Mouse (Mus musculus) midbrain, embryonic 15.5 days (tissue): ENCODE measurements at regions not wholly inside any gene's neighbourhood (a gene's known extent, or its start where the extent isn't known, plus 50 kb on each side); places are given as distances from the start of the nearest gene placed in this dataset.

Experiments used
- ATAC-seq: fragments of 200-750 bp; cut with Nextera tagmentation; replicated peaks from 2 replicates; pipeline ENCODE4 v1.8.0; 2017; ENCODE audit warnings: moderate TSS enrichment
- H3K27ac ChIP-seq: fragments of 300-500 bp; sonication (generic); 2 replicates; pipeline ENCODE4 v1.5.1; 2015; ENCODE audit warnings: mild to moderate bottlenecking, inconsistent platforms
- H3K27me3 ChIP-seq: fragments of 300-500 bp; sonication (generic); replicated peaks from 2 replicates; pipeline ENCODE4 v1.6.1; 2015; ENCODE audit warnings: inconsistent platforms
- H3K36me3 ChIP-seq: fragments of 300-500 bp; sonication (generic); replicated peaks from 2 replicates; pipeline ENCODE4 v1.6.1; 2015; ENCODE audit warnings: inconsistent platforms
- H3K4me1 ChIP-seq: fragments of 300-500 bp; sonication (generic); 2 replicates; pipeline ENCODE4 v1.6.1; 2015; ENCODE audit warnings: inconsistent platforms
- H3K4me2 ChIP-seq: fragments of 300-500 bp; sonication (generic); 2 replicates; pipeline ENCODE4 v1.6.1; 2015; ENCODE audit warnings: inconsistent platforms, mild to moderate bottlenecking, moderate library complexity
- H3K4me3 ChIP-seq: fragments of 300-500 bp; sonication (generic); 2 replicates; pipeline ENCODE4 v1.5.1; 2015; ENCODE audit warnings: mild to moderate bottlenecking, inconsistent platforms
- H3K9ac ChIP-seq: fragments of 300-500 bp; sonication (generic); 2 replicates; pipeline ENCODE4 v1.6.1; 2015; ENCODE audit warnings: mild to moderate bottlenecking, inconsistent platforms
- H3K9me3 ChIP-seq: fragments of 300-500 bp; sonication (generic); 2 replicates; pipeline ENCODE4 v1.6.1; 2016; ENCODE audit warnings: inconsistent platforms
- WGBS: fragments of 180-500 bp; shearing (Covaris S2); methylation state at CpG from one replicate; pipeline ENCODE4 v1.1.7; 2015; ENCODE audit warnings: mixed read lengths; 5-methylcytosine and 5-hydroxymethylcytosine counted together

DNA sequence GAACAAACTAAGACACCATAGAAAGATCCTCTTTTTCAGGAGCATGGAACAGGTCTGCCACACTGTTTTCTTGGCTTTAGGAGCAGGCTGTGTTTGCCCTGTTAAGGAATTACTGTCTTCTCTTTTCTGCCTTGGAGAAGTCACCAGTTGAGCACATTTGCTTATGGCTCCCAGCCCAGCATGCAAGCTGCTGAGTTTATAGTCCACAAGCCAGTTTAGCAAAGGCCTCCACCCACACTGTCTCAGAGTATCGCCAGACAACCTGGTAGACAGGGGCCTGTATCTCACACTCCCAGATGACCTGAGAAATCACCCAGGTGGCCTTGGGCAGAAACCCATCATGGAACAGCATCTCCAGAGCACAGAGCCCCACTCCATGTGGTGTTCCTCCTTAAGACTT is 322.1 kb downstream of the Prdm2 start:
- no peak overlapping the region for H3K4me2 ChIP-seq
- H3K36me3 ChIP-seq: no peaks in the 10 kb centered on the region
- no peaks in the 10 kb centered on the region for H3K9me3 ChIP-seq
- no peaks in the 10 kb centered on the region for H3K27me3 ChIP-seq
- no peak overlapping the region for H3K4me3 ChIP-seq
- no peak for ATAC-seq
- no peak overlapping the region for H3K9ac ChIP-seq
- peaks cover 6% of the 10 kb centered on the region; the same call in 1 of the 2 replicates for H3K4me1 ChIP-seq
- no peak overlapping the region for H3K27ac ChIP-seq
- 91% methylated on average over 1 of the region's 1 CpGs for WGBS

GRCm38 (mm10) chr4:142888891-142889290 is 323.9 kb downstream of the Prdm2 start:
- H3K9me3 ChIP-seq: no peaks in the 10 kb centered on the region
- WGBS: 82% methylated on average over 4 of the region's 4 CpGs
- no peak overlapping the region for H3K4me3 ChIP-seq
- H3K27ac ChIP-seq: no peak overlapping the region
- no peak for ATAC-seq
- H3K36me3 ChIP-seq: no peaks in the 10 kb centered on the region
- H3K27me3 ChIP-seq: no peaks in the 10 kb centered on the region
- H3K4me1 ChIP-seq: peaks cover 6% of the 10 kb centered on the region; the same call in 1 of the 2 replicates
- no peak overlapping the region for H3K4me2 ChIP-seq
- no peak overlapping the region for H3K9ac ChIP-seq

GRCm38 (mm10) chr4:142887876-142888275 is 324.9 kb downstream of the Prdm2 start:
- no peaks in the 10 kb centered on the region for H3K9me3 ChIP-seq
- no peak overlapping the region for H3K4me3 ChIP-seq
- 77% methylated on average over 6 of the region's 6 CpGs for WGBS
- no peak for ATAC-seq
- no peaks in the 10 kb centered on the region for H3K27me3 ChIP-seq
- H3K9ac ChIP-seq: no peak overlapping the region
- no peak overlapping the region for H3K4me2 ChIP-seq
- no peaks in the 10 kb centered on the region for H3K36me3 ChIP-seq
- peaks cover 6% of the 10 kb centered on the region; the same call in 1 of the 2 replicates for H3K4me1 ChIP-seq
- no peak overlapping the region for H3K27ac ChIP-seq

DNA sequence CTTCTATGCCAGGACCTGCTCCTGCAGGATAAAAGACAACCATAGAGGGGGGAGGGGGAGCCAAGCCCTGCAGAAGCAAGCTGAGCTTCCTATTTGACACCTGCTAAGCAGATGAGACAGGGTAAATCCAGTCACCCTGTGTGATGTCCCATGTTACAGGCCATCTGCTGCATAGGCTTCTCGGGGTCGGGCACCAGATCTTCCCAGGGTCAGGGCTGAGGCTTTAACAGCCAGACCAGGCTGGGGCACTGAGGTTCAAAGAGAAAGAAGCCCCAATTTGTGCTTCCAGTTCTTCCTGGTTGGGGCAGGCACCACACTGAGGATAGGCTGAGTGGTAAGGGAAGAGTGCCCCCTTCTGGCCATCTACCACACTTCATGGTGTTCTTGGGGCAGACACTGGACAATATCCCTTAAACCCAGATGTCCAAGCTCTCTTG is 332.5 kb downstream of the Prdm2 start:
- ATAC-seq: peak; percentile 76
- H3K27me3 ChIP-seq: no peaks in the 10 kb centered on the region
- H3K4me2 ChIP-seq: no peak overlapping the region
- WGBS: 0% methylated on average over 2 of the region's 2 CpGs
- H3K9me3 ChIP-seq: no peaks in the 10 kb centered on the region
- H3K4me1 ChIP-seq: peaks cover 7% of the 10 kb centered on the region
- H3K27ac ChIP-seq: 0 out of 2 replicates have a peak overlapping the region, but pooled peaks have one; percentile 38
- no peaks in the 10 kb centered on the region for H3K36me3 ChIP-seq
- H3K9ac ChIP-seq: no peak overlapping the region
- no peak overlapping the region for H3K4me3 ChIP-seq

GRCm38 (mm10) chr4:142876151-142876550 is 336.6 kb downstream of the Prdm2 start:
- 89% methylated on average over 3 of the region's 3 CpGs for WGBS
- no peaks in the 10 kb centered on the region for H3K27me3 ChIP-seq
- no peak for ATAC-seq
- H3K9ac ChIP-seq: no peak overlapping the region
- H3K4me2 ChIP-seq: no peak overlapping the region
- H3K27ac ChIP-seq: no peak overlapping the region
- no peak overlapping the region for H3K4me3 ChIP-seq
- H3K9me3 ChIP-seq: no peaks in the 10 kb centered on the region
- no peaks in the 10 kb centered on the region for H3K36me3 ChIP-seq
- peaks cover 7% of the 10 kb centered on the region for H3K4me1 ChIP-seq

GRCm38 (mm10) chr4:142875105-142875504 is 337.7 kb downstream of the Prdm2 start:
- Histone ChIP-seq H3K4me3 (no peak overlapping the region), H3K4me1 (peaks cover 3% of the 10 kb centered on the region), H3K9ac (no peak overlapping the region), H3K27me3 (no peaks in the 10 kb centered on the region), H3K27ac (no peak overlapping the region), H3K4me2 (no peak overlapping the region), H3K9me3 (no peaks in the 10 kb centered on the region), H3K36me3 (no peaks in the 10 kb centered on the region)
- WGBS: 72% methylated on average over 5 of the region's 5 CpGs
- no peak for ATAC-seq

DNA sequence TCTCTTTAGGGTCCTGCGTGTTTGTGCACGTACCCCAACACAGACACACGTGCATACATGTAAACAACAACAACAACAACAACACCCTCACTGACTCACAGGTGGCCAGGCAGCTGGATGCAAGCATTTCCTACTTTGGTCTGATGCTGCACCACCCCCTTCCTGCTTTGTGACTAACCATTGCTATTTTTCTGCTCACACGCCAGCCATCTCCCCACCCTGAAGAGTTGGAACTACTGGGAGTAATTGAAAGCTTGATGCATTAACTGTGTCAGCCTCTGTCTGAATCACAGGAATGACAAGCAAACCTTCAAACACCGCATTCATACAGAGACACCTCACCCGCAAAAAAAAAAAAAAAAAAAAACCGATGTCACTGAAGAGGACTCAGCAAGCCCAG is 346.5 kb downstream of the Prdm2 start:
- Histone ChIP-seq H3K27me3 (no peaks in the 10 kb centered on the region), H3K4me3 (no peak overlapping the region), H3K4me1 (no peaks in the 10 kb centered on the region), H3K27ac (no peak overlapping the region), H3K36me3 (no peaks in the 10 kb centered on the region), H3K4me2 (no peak overlapping the region), H3K9me3 (no peaks in the 10 kb centered on the region), H3K9ac (no peak overlapping the region)
- WGBS: 79% methylated on average over 7 of the region's 7 CpGs
- no peak for ATAC-seq

DNA sequence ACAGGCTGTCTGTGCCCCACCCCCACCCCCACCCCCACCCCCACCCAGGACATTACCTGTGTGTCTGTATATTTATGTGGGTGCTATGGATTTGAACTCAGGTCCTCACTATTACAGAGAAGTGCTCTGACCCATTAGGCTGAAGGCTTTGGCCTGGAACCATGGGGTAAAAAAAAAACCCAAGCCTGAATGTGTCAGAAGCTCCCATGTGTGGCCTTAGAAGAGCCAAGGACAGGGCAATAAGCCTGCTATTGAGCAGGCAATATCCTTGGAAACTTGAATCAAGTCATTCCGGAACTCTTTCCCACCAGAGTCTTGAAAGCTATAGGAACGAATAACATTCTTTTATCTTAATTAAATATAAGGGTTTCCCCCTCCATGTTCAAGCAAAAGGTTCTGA is 347.2 kb downstream of the Prdm2 start:
- H3K4me1 ChIP-seq: no peaks in the 10 kb centered on the region
- H3K9me3 ChIP-seq: no peaks in the 10 kb centered on the region
- H3K9ac ChIP-seq: no peak overlapping the region
- H3K4me3 ChIP-seq: no peak overlapping the region
- 91% methylated on average over 2 of the region's 2 CpGs for WGBS
- no peak overlapping the region for H3K27ac ChIP-seq
- H3K27me3 ChIP-seq: no peaks in the 10 kb centered on the region
- H3K36me3 ChIP-seq: no peaks in the 10 kb centered on the region
- H3K4me2 ChIP-seq: no peak overlapping the region
- ATAC-seq: no peak

DNA sequence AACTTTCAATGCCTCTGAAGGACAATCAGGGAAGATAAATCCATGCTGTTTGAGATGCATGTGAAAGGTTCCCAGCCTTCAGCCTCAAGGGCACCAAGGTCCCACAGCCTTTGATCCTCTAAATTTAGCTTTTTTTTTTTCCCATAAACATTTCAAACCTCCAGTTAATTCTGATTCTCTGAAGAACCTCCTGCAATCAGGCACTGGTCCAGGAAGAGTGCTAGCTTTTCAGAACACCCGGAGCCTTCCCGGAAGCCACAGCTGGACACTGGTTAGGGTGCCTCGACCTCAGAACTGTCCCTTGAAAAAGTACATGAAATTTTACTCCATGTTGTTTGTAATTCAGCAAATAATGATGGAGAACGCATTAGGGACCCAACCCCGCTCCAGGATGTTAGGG is 348.9 kb downstream of the Prdm2 start:
- H3K27ac ChIP-seq: no peak overlapping the region
- no peaks in the 10 kb centered on the region for H3K9me3 ChIP-seq
- ATAC-seq: no peak
- 82% methylated on average over 5 of the region's 5 CpGs for WGBS
- H3K9ac ChIP-seq: no peak overlapping the region
- no peaks in the 10 kb centered on the region for H3K4me1 ChIP-seq
- no peak overlapping the region for H3K4me3 ChIP-seq
- no peaks in the 10 kb centered on the region for H3K36me3 ChIP-seq
- H3K4me2 ChIP-seq: no peak overlapping the region
- no peaks in the 10 kb centered on the region for H3K27me3 ChIP-seq

- no peak for ATAC-seq
- H3K4me1 ChIP-seq: no peaks in the 10 kb centered on the region
- 87% methylated on average over 3 of the region's 3 CpGs for WGBS
- no peak overlapping the region for H3K9ac ChIP-seq
- no peak overlapping the region for H3K27ac ChIP-seq
- no peak overlapping the region for H3K4me3 ChIP-seq
- no peaks in the 10 kb centered on the region for H3K36me3 ChIP-seq
- no peaks in the 10 kb centered on the region for H3K27me3 ChIP-seq
- no peak overlapping the region for H3K4me2 ChIP-seq
- no peaks in the 10 kb centered on the region for H3K9me3 ChIP-seq
Observed at GRCm38 (mm10) chr4:142860441-142860840, 352.4 kb downstream of the Prdm2 start.

GRCm38 (mm10) chr4:142856626-142857025 is 356.2 kb downstream of the Prdm2 start:
- Histone ChIP-seq H3K36me3 (no peaks in the 10 kb centered on the region), H3K9ac (no peak overlapping the region), H3K27ac (no peak overlapping the region), H3K27me3 (no peaks in the 10 kb centered on the region), H3K9me3 (no peaks in the 10 kb centered on the region), H3K4me3 (no peak overlapping the region), H3K4me2 (no peak overlapping the region), H3K4me1 (no peaks in the 10 kb centered on the region)
- 59% methylated on average over 6 of the region's 6 CpGs for WGBS
- no peak; the same call in 1 of the 2 replicates for ATAC-seq

- Histone ChIP-seq H3K36me3 (no peaks in the 10 kb centered on the region), H3K9ac (no peak overlapping the region), H3K4me3 (no peak overlapping the region), H3K9me3 (no peaks in the 10 kb centered on the region), H3K27me3 (no peaks in the 10 kb centered on the region), H3K4me2 (no peak overlapping the region), H3K4me1 (no peaks in the 10 kb centered on the region), H3K27ac (no peak overlapping the region)
- no peak for ATAC-seq
- WGBS: 88% methylated on average over 6 of the region's 6 CpGs
Observed at GRCm38 (mm10) chr4:142855635-142856034, 357.2 kb downstream of the Prdm2 start.

DNA sequence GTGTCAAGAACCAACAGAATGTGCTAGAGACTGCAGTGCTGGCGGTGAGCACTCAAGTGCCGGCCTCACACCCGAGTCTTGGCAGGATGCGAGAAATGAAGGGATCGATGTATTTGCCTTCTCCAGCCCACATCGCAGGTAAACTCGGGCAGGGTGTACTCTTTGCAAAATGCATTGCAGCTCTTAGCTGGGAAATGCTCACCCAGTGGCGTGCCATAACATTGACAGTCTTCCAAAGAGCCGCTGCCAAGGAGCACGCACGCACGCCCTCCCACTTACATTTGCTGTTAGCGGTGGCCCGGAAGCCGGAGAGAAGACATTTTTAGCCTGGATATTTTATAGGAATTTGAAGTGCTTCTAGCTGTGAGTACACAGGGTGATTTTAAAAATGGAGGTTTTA is 358.9 kb downstream of the Prdm2 start:
- no peak overlapping the region for H3K27ac ChIP-seq
- no peak overlapping the region for H3K4me3 ChIP-seq
- H3K9me3 ChIP-seq: no peaks in the 10 kb centered on the region
- no peaks in the 10 kb centered on the region for H3K4me1 ChIP-seq
- no peak for ATAC-seq
- no peak overlapping the region for H3K9ac ChIP-seq
- WGBS: 90% methylated on average over 15 of the region's 15 CpGs
- no peak overlapping the region for H3K4me2 ChIP-seq
- no peaks in the 10 kb centered on the region for H3K36me3 ChIP-seq
- no peaks in the 10 kb centered on the region for H3K27me3 ChIP-seq
